Mouse (Mus musculus) adrenal gland, postnatal 4 days (tissue): Measurements from ENCODE around the gene Col12a1. TPM values are rescaled to one million over a fixed set of nuclear protein-coding genes. Genes with fewer than 3 reads are reported as not detected.
A peak's percentile ranks its signal among the peaks of the same experiment; 100 is the strongest.

Source experiments
- DNase-seq, 2 experiments: peaks; one replicate each; pipeline ENCODE4 v3.0.0; 2021 to 2022; ENCODE audit warnings: low spot score in 2 of 2, mixed read lengths in 2 of 2
- long read RNA-seq, 2 experiments: library from polyadenylated mRNA; stranded (forward); transcript quantifications; one replicate each; pipeline ENCODE4 v2.0.0; 2021
- total RNA-seq, 2 experiments: library from RNA; stranded (reverse); gene quantifications; 2 replicates each; pipeline ENCODE4 v1.2.3; 2021

Gene Col12a1
- total RNA-seq: 10 to 100 TPM; 83.0 to 91.8 TPM
- long read RNA-seq, experiment 1, partial matches to known transcripts: 8 of 8 reads
- long read RNA-seq, experiment 1, other reads (novel, unspliced or antisense): 0 of 8 reads
- long read RNA-seq, experiment 2, partial matches to known transcripts: 9 of 11 reads
- long read RNA-seq, experiment 2, other reads (novel, unspliced or antisense): 1 of 11 reads

DNA sequence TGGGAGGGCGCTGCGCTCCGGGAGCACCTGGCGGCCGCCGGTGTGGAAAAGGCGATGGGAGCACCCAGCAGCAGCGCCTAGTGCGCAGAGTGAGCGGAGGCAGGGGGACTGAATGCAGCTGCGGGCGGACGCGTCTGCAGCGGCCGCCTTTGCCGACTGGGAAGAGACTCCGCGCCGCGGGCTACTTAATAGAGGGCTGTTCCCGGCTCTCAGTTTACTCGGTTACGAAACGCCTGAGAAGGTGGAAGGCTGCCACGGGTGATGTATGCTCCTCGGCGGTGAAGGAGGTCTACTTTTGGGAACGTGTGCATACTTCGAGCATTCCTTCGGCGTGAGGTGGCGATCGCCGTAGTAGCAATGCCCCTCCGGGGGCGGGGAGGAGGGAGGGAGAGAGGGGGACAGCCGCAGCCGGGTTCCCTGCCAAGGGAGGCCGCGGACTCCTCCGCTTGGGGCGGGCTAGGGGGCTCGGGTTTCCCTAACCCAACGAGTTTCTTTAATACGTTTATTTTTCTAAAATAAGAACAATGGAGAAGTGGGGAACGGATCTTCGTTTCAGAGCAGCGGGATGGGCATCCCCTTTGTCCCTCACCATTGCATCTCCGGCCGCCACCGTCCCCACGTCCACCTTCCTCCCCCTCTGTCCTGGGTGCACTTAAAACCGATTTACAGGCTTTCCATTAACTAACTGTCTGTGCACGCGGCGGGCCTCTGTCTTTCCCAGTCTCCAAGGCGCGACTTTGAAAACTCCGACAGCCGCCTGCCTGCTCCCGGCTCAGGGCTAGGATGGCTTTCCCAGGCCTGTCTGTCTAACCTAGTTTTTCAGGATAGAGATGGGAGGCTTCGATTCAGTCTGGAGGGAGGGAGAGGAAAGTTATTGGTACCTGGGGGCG is at the start of gene Col12a1:
Gene Col12a1 (minus strand): TSS at position 351 of the 890 bp plus-strand sequence.
- DNase-seq: no peak

DNA sequence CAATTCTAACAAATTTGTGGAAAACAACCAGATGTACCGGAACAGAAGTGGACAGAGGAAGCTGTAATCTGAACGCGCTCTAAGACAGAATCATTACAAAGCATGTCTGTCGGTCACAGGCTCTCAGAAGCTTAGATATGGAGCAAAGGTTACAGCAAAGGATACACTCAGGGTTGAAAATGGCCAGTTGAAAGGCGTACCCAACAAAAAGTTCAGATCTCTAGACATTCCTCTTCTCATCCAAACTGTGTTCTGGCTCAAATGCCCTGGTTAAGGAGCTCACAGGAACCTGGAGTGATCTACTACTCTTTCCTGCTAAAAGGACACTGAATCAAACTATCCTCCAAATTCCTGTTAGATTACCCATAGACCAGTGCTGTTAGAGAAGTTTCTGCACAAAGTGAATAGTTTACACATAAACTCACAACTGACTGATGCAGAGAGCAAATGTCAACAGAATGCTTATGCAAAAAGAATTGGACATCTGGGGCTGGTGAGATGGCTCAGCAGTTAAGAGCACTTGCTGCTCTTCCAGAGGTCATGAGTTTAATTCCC is 48.4 kb upstream of the Col12a1 start:
- no peak for DNase-seq

DNA sequence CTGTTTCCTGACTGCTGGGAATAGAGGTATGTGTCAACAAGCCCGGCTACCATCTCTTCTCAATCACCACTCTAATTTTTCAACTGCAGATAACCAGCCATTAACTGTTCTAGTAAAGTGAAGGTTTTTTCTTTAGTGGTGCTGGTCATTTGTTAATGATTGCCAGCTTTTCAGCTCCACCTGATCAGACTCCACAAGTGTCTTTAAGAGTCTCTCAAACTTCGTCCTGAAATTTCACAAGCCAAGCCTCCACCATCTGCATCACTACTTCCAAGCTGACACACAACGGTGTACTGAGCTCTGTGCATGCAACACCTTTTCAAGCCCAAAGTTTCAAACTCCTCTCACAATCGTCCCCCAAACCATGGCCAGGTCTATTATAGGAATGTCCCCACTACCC is 46.7 kb upstream of the Col12a1 start:
- DNase-seq: no peak

DNA sequence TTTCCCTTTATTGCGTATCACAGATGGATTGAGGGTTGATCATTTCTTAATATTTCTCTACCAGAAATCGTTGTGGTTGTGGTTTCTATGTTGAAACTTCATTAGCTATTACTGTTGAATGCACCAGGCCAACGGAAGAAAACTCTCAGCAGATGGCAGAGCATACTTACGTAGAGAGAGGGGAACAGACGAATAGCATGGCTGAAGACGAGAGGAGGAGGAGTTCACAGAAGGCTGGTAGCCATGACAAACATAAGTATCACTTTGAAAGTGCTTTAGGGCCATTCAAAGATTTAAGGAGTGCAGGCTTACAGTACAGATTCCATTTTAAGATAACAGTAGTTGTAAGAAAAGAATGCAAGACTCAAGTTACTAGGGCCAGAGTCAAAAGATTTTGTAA is 43.9 kb upstream of the Col12a1 start:
- no peak for DNase-seq

DNA sequence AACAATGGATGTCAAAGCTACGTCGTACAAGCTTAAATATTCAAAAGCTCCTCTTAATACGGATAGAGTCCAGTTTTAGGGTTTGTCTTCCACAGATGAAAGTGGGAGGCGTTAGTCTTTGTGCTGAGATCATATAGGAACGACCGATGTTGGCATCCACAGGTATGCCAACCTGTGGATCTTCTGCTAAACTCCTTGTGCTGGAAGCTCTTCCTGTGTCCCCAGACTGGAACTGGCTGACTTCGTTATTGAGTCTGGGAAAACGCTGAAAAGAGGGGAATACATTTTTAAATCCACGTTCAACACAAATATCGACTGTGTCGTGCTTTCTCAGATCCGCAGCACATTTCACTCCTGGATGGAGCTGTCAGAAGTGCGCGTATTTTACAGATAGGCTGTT is 41.4 kb upstream of the Col12a1 start:
- DNase-seq: no peak

DNA sequence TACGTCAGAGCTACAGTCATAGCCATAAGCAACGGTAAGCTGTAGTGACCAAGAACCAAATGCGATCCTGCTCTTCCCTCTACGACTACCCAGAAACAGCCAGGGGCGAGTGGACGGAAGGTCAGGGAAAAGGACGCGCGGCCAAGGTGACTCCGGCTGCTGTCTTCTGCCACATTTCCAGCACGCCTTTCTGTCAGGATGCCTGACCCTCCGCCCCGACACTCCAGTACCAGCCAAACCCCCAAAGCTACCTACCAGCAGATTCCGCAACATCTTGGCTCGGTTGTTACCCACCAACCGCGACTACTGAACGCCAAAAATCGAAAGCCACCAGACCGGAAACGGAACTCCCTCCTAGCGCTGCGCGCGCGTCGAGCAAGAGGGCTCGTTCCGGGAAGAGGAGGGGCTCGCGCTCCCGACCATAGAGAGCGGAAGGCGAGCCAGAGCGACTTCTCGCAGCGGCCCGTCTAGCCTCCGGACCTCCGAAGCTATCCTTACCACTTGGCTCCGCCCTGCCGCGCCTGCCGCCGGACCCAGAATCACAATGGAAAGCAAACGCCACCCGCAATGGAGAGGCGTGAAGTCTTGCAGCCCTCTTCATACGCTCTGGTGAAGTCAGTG is 40.9 kb upstream of the Col12a1 start, which contains the start of gene Cox7a2:
Gene Cox7a2 (minus strand): TSS at position 494 of the 621 bp plus-strand sequence.
- peak; percentile 81 to 95 for DNase-seq

DNA sequence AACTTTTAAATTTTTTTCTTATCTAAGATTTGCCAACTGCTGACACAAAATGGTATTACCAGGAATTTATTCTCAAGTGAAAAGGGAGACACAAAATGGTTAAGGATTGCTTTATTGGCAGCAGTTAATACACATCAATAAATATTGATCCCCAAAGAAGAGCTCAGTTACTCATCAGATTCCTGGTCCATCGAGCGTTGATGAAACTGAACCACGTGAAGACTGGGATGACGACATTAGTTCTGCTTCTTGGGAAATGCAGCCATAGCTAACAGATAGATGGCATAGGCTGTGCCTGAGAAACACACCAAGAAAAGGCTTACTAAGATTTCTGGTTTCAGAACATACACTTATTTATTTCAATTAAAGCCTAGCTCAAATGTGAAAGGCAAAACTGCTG is 36.7 kb upstream of the Col12a1 start:
- DNase-seq: no peak

DNA sequence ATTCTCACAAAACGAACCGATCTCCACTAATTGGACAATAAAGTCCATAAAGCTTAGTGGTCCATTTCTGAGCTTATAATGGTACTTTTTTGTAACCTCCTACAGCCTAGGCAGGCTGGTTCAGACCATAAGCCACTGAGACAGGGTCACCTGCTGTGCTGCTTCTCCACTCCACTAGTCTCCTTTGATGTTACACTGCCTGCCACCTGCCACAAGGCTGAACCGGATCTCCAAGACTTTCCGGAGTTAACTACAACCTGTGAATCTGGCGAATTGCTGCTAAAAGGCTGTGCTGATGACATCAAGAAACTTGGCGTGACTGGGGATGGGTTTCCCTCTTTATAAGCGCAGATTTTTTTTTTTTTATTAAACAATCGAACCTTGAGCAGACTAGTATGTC is 33.2 kb upstream of the Col12a1 start:
- DNase-seq: no peak

DNA sequence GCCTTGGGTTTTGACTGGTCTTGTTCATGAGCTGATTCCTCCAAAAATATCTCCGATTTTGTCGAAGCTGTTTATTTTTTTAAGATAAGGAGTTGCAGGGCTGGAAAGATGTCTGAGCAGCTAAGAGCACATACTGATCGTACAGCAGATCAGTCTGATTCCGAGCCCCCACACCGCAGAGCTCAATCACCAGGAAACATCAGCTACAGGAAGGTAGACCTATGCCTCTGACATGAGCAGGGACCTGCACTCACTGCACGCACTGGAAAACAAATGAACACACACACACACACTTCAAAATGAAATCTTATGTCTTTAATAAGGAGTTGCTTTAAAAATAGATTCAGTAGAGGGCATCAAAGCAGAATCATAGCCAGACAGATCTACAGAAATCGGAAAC is 32.1 kb upstream of the Col12a1 start:
- no peak for DNase-seq

DNA sequence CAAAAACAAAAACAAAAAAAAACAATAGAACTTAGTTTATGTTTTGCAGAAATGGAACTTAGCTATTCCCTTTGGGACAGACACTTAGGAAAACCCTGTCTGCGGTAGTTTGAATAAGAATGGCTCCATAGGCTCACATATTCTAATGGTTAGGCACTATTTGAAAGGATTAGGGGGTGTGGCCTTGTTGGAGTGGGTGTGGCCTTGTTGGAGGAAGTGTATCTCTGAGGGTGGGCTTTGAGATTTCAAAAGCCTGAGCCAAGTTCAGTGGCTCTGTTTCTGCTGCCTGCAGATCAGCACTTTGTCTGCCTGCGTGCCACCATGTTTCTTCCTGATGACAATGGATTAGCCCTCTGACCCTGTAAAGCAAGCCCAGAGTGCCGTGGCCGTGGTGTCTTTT is 26.4 kb upstream of the Col12a1 start:
- no peak for DNase-seq

DNA sequence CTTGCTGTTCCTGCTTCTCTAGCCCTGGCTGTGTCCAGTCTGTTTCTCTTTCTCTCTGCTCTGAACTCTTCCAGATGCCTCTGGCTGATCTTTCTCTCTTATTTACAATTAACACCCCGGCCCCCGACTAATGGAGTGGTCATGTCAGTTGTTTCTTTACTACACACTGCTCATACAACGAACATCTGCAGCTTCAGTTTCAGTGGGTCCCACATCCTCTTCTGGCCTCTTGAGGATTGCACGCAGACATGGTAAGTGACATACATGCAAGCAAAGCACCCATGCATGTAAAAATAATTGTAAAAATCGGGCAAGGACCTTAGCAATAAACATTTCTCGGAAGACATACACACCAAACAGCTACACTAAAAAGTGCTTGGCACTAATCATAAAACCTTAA is 17.0 kb upstream of the Col12a1 start:
- no peak for DNase-seq

DNA sequence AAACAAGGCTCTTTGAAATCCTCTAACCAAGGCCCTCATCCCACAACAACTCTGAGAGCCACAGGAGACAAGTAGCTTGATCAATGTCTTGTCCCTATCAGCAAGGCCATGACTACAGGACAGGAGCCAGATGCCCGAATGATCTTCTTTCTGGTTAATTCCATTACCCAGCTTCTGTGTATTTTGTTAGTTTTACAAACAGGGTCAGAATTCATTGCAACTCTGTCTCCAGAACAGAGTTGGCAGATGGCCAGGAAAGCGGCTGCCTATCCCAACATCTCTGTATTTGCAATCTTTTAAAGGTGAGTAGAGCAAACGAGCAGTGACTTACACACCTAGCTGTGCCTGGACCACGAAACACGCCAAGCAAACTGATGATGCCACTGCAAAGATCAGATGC is 11.7 kb upstream of the Col12a1 start:
- no peak for DNase-seq

DNA sequence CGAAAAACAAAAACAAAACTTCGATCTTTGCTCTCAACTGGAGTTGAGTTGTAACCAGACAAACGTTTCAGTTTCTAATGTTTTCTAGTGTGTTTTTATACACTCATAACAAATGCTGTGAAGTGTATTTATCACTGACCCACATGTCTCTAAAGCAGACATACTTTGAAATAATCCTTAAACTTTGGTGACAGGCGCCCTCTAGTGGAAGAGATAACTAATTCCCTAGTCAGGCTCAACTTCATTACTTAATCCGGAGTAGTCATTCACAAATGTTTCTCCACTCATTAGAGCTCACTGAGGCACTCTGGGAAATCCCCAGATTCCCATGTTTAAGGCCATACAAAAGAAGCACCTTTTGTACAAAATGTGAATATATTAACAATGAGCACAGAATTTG is 4.5 kb upstream of the Col12a1 start:
- DNase-seq: no peak

DNA sequence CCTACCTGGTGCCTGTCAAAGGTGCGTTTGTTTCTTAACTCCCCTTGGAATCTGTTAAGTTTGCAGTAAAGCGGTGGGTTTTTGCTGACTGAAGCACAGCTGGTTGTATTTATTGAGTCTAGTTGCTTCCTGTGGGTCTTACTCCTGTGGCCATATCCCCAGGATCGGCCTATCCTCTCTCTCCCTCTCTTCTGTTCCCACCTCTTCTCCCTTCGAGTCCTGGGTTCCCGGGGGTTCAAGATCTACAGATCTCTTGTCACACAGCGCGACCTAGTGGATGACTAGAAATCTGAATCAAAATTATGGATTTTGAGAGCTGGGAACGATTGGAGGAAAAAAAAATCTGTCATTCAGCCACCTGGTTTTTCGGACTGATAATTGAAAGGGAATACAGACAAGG is 2.4 kb upstream of the Col12a1 start:
- DNase-seq: no peak

DNA sequence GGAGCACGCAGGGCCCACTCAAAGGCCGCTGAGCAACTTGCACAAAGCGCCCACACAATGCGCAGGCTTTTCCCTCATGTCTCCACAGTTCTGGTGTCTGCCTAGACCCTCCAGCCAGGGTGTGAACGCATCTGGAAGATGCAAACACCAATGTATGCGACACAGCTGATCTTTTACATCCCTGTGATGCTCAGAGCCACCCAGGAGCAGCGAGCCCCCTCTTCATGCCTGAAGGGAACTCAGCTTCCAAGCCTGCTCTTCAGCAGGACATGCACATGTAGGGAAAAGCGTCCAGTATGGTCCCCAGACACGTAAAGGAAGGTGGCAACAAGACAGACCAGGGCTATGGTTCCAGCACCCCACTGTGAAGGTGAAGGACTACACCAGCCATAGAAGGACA is 1.5 kb upstream of the Col12a1 start:
- DNase-seq: no peak

DNA sequence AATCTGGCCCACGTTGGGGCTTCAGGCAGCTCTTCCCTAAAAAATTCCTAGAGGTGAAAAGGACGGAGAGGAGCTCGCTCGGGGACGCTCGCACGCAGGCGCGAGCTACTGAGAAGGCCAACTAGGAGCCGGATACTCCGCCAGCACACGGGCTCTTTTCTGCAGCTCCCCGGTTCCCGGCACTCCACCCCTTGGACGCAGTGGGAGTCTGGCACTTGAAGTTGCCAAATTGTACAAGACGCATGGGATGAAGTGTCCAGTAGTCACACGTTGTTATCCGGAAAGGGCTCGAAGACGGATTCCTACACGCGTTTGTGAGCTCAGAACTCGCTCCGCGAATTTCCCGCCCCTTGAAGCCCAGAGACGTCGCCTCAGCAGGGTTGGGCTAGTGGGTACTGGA is 820 bp upstream of the Col12a1 start:
- DNase-seq: no peak

DNA sequence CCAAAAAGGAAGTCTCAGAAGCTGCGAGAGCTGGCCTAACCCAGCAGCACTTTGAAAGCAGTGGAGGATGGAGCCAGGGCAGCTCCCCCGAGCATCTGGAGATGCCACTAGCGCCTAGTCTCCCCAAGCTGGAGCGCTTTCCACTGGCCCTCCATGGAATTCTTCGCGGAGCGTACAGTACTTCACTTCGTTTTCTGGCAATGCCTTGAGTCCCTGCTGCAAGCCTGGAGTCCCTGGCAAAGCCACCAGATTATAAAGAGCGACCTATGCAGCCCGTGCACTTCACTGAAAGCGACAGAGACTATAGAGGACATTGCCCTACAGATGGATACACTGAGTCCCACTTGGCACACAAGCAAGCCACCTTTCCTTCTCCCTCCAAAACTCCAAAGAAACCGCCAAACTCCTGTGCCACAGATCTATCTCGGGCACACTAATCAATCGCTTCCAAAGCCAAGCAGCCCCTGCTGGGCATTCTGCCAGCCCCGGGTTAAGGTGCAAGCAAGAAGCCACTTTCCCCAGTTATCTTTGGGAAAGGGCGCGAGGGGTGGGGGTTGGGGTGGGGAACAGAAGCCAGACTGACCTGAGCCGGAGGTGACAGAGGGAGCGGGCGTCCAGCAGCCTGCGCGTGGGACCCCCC is 675 bp downstream of the Col12a1 start:
- no peak for DNase-seq

DNA sequence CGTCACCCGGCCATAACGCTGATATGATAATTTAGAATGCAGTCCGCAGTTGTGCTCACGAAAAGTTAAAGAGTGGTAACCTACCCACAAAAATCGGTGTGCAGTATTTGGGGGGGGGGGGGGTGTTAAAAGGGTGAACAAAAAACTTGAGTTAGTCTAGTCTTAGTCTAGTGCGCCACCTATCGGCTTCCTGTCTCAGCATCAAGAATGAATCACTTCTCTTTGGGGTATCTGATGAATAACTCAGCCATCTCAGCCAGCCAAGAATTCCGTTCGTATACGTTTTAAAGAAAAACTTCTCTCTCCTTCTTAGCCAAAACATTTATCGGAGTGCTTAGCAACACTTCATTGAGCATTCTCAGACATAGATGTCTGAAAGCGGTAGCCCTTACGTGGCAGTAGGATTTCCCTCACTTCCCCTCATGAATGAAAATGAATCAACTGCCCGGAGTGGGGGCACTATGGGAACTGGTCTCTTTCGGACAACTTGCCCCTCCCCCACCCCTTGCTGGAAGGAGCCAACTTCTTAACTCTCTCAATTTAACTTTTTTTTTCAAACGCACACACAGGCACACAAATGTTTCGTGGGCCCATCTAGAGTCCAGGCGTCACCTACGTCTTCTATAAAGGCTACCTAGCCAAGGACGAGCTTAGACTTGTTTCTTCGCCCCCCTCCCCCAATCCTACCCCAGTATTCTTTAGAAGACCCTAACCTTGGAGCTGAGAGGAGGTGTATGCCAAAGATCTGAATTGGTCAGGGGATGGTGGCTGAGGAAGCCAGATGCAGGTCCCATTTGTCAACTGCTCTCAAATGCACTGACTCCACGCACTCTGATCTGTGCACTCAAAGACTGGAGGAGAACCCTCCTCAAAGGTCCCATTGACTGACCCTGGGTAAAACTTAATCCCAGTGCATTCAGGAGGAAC is 1.5 kb downstream of the Col12a1 start:
- no peak for DNase-seq

DNA sequence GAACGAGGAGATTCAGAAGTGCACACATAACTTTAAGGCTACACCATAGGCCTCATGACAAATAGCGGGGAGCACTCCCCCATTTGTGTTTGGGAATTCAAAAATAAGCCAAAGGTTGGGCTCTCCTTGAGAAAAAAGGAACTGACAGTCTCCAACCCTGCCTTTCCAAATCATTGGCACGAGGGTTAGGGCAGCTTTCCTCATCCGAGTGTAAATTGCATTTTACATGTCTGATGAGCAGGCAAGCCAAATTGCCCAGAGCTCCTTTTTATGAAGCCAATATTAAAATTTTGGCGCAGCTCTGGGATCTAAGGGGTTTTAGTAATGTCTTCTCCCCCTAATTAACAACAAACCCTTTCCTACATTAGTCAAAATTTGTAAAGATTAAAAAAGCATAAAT is 2.1 kb downstream of the Col12a1 start:
- no peak for DNase-seq

DNA sequence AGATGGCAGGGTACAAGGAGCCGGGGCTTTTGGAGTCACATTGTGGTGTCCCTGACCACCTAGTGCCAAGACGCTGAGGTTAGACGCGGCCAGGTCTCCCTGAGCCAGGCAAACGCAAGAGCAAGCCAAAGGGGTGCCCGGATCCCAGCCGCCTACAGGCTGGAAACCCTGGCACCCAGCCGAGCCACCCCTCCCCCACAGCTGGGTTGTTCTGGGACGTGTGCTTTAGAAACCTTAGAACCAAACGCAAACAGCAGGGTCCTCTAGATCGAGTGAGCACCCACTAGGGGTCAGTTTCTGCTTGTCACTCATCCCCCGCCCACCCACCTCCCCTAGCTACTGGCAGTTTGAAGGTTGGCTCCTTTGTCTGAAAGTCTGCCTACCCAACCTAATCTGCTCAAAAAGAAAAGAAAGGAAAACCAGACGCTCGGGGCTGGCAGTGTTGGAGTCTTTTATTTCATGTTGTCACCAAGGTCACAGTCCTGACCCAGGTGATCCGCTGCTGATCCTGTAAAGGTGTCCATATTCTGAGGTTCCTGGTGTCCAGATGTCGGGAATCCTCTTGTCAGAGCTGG is 4.1 kb downstream of the Col12a1 start:
- DNase-seq: peak; percentile 35 to 42
